Comparison of ENCODE assay signal across 8 mouse cellular contexts in the genomic region with DNA sequence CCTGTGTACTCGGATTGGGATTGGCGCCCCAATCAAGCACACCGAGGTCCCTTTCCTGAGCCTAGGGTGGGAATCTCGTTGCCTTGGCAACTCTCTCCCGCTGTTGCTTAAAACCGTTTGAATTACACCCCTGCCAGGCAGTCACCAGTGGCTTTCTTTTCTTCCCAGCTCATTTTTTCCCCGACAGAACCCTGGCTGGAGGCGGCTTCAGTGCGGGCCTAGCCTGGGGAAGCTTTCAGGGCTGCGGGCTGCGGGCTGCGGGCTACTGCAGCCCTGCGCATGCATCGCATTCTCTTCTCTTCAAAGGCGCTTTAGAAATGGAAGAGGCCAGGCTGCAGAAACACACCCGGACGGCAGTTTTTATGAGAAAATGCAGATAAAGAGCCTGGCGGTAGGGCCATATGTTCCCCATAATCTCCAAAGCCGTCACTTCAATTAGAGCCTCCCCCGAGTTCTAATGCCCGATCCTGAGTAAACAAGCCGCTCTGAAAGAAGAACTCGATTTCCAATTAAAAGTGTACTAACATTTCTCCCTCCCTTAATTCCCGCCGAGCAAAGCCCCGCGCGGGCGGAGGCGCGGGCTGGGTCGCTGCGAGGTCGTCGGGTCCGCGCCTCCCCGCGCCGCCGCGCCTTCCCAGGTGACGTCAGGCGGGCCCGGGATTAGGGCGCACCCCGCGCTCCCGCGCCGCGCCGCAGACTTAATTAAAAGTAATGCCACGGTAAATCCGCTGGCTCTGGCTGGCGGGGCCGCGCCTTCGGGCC.
DNase-seq lines count a peak whose midpoint lies in the region; ATAC-seq and TF ChIP-seq lines count a peak whose summit lies in the region.

No protein-coding gene starts in this region.

- H3K4me3 ChIP-seq in forebrain, embryonic 13.5 days = peak overlapping the region; percentile 52
- H3K4me3 ChIP-seq in intestine, postnatal 0 days (ENCODE audit: low read depth, low read length) = peak overlapping the region; percentile 45
- peak overlapping the region in 1 of 2 experiments; percentile 37; a peak in 3 of 4 replicates for H3K4me3 ChIP-seq in liver, embryonic 14.5 days (ENCODE audit: insufficient read depth in 1 of 2, low read depth in 2 of 2, low read length in 2 of 2)
- H3K4me3 ChIP-seq in stomach, embryonic 14.5 days (ENCODE audit: low read depth, low read length) = peak overlapping the region; percentile 41

- H3K9me3 ChIP-seq in forebrain, embryonic 13.5 days (replicated peaks) = no peaks in the 10 kb centered on the region
- H3K9me3 ChIP-seq in intestine, postnatal 0 days (ENCODE audit: control insufficient read depth) = no peaks in the 10 kb centered on the region
- no peaks in the 10 kb centered on the region for H3K9me3 ChIP-seq in liver, embryonic 14.5 days (ENCODE audit: control insufficient read depth, low read length)
- H3K9me3 ChIP-seq in stomach, embryonic 14.5 days (ENCODE audit: control insufficient read depth, low read depth, low read length) = no peaks in the 10 kb centered on the region

- no peaks in the 10 kb centered on the region for H3K36me3 ChIP-seq in forebrain, embryonic 13.5 days (ENCODE audit: poor library complexity, severe bottlenecking)
- H3K36me3 ChIP-seq in intestine, postnatal 0 days (ENCODE audit: control insufficient read depth, insufficient read depth) = no peaks in the 10 kb centered on the region
- H3K36me3 ChIP-seq in liver, embryonic 14.5 days (replicated peaks; ENCODE audit: control insufficient read depth, insufficient read depth, low read depth) = no peaks in the 10 kb centered on the region
- H3K36me3 ChIP-seq in stomach, embryonic 14.5 days (ENCODE audit: control insufficient read depth, insufficient read depth, low read length) = no peaks in the 10 kb centered on the region

- peak overlapping the region; percentile 65 for H3K9ac ChIP-seq in forebrain, embryonic 13.5 days
- H3K9ac ChIP-seq in intestine, postnatal 0 days (ENCODE audit: low read depth, low read length) = no peak overlapping the region
- H3K9ac ChIP-seq in liver, embryonic 14.5 days (replicated peaks) = no peak overlapping the region
- H3K9ac ChIP-seq in stomach, embryonic 14.5 days (replicated peaks; ENCODE audit: low read depth, low read length) = no peak overlapping the region

- peaks cover 38% of the 10 kb centered on the region for H3K4me1 ChIP-seq in forebrain, embryonic 13.5 days
- no peaks in the 10 kb centered on the region for H3K4me1 ChIP-seq in intestine, postnatal 0 days (replicated peaks; ENCODE audit: control insufficient read depth, insufficient read depth, low read length)
- H3K4me1 ChIP-seq in liver, embryonic 14.5 days (replicated peaks; ENCODE audit: control insufficient read depth in 2 of 2, insufficient read depth in 2 of 2, low read length in 1 of 2) = no peaks in the 10 kb centered on the region
- peaks cover 3% of the 10 kb centered on the region; the same call in 1 of the 2 replicates for H3K4me1 ChIP-seq in stomach, embryonic 14.5 days (ENCODE audit: control insufficient read depth, insufficient read depth, low read length)

- H3K27ac ChIP-seq in forebrain, embryonic 13.5 days = peak overlapping the region; percentile 96
- no peak overlapping the region for H3K27ac ChIP-seq in intestine, postnatal 0 days (ENCODE audit: low read depth, low read length)
- H3K27ac ChIP-seq in liver, embryonic 14.5 days = no peak overlapping the region
- H3K27ac ChIP-seq in stomach, embryonic 14.5 days (ENCODE audit: low read length) = no peak overlapping the region

- intact Hi-C loops in gastrocnemius, postnatal 14 days (cut with DNase I; ENCODE audit: low total_unique reads) = no loop called here

- DNase-seq in gastrocnemius, postnatal 14 days = peak; percentile 17
- no peak for DNase-seq in gastrocnemius, postnatal 25 days
- DNase-seq in ZHBTc4 (ENCODE audit: low read depth, low spot score) = peak; percentile 66
- no peak for DNase-seq in liver, embryonic 14.5 days (ENCODE audit: low read depth in 3 of 3, low spot score in 3 of 3)
- DNase-seq in c-Kit-positive CD71-positive TER-119-positive erythroid progenitor cells, embryonic 14.5 days (ENCODE audit: low spot score) = no peak

- ATAC-seq in forebrain, embryonic 13.5 days = peak; percentile 89
- ATAC-seq in intestine, postnatal 0 days = peak; percentile 47
- no peak for ATAC-seq in liver, embryonic 14.5 days (ENCODE audit: insufficient read depth)
- ATAC-seq in stomach, embryonic 14.5 days (ENCODE audit: insufficient number of reproducible peaks, insufficient read depth, low FRiP score, low read depth) = peak; percentile 67; the same call in 1 of the 2 replicates

- H3K27me3 ChIP-seq in forebrain, embryonic 13.5 days = peaks cover 7% of the 10 kb centered on the region; the same call in 1 of the 2 replicates
- H3K27me3 ChIP-seq in intestine, postnatal 0 days (replicated peaks; ENCODE audit: control insufficient read depth, insufficient read depth, low read length) = peaks cover 10% of the 10 kb centered on the region
- H3K27me3 ChIP-seq in liver, embryonic 14.5 days (ENCODE audit: control insufficient read depth, insufficient read depth, low read length) = peaks cover 13% of the 10 kb centered on the region
- H3K27me3 ChIP-seq in stomach, embryonic 14.5 days (ENCODE audit: control insufficient read depth, insufficient read depth, low read length) = 0 out of 2 replicates have a peak, but pooled peaks cover 9% of the 10 kb centered on the region

- TF ChIP-seq EP300 in liver, embryonic 14.5 days (IDR thresholded peaks at IDR 0.05; ENCODE audit: low read depth) = no peak

- no peak for TF ChIP-seq CTCF in intestine, postnatal 0 days (IDR thresholded peaks at IDR 0.05; ENCODE audit: low read depth)
- no peak for TF ChIP-seq CTCF in liver, embryonic 14.5 days (IDR thresholded peaks at IDR 0.05; ENCODE audit: low read depth)

- WGBS in forebrain, embryonic 13.5 days = under 1% methylated on average over 58 of the region's 59 CpGs
- WGBS in intestine, postnatal 0 days = 1% methylated on average over 56 of the region's 59 CpGs
- WGBS in liver, embryonic 14.5 days (ENCODE audit: insufficient replicate concordance) = 2% methylated on average over 55 of the region's 59 CpGs
- WGBS in stomach, embryonic 14.5 days = under 1% methylated on average over 59 of the region's 59 CpGs

- H3K4me2 ChIP-seq in forebrain, embryonic 13.5 days = peak overlapping the region; percentile 77
- H3K4me2 ChIP-seq in intestine, postnatal 0 days (replicated peaks; ENCODE audit: low read depth) = peak overlapping the region; percentile 83
- H3K4me2 ChIP-seq in liver, embryonic 14.5 days (ENCODE audit: low read depth) = peak overlapping the region; percentile 58
- H3K4me2 ChIP-seq in stomach, embryonic 14.5 days (replicated peaks; ENCODE audit: low read depth, low read length) = peak overlapping the region; percentile 80

Comparison
In these comparisons a context has a peak if more than half of its experiments do, and no peak if none do; other contexts are left out.
1. DNase-seq: peak in gastrocnemius, postnatal 14 days (single experiment) and ZHBTc4 (single experiment); none in gastrocnemius, postnatal 25 days (single experiment), liver, embryonic 14.5 days (0 of 3) and c-Kit-positive CD71-positive TER-119-positive erythroid progenitor cells, embryonic 14.5 days (single experiment).
2. Peak in every context shown above with its lines, with median percentiles within 50 percentile points of each other: H3K4me2 ChIP-seq.